30 mouse cellular contexts compared by ENCODE assay signal in genomic region chr12:108809771-108810170, GRCm38 (mm10). TPM values are rescaled to one million over a fixed set of nuclear protein-coding genes. Genes with fewer than 3 reads are reported as not detected.
DNase-seq lines count a peak whose midpoint lies in the region; ATAC-seq and TF ChIP-seq lines count a peak whose summit lies in the region.
"Had no signal": no experiment of that assay in that cellular context is flagged by ENCODE, and none has a peak within 500 bp of the region (broad histone marks: within the 10 kb centered on the region; RNA-seq: fewer than 3 reads in every experiment).

No protein-coding gene starts in this region.

- H3K36me3 ChIP-seq in liver, embryonic 12.5 days = peaks cover 78% of the 10 kb centered on the region
- no peaks in the 10 kb centered on the region for H3K36me3 ChIP-seq in forebrain, embryonic 16.5 days (ENCODE audit: control insufficient read depth, insufficient read depth)

- H3K27me3 ChIP-seq in liver, embryonic 12.5 days (replicated peaks) = no peaks in the 10 kb centered on the region
- H3K27me3 ChIP-seq in forebrain, embryonic 16.5 days (replicated peaks; ENCODE audit: control insufficient read depth, insufficient read depth, low read length) = no peaks in the 10 kb centered on the region
- H3K27me3 ChIP-seq: CH12.LX; embryonic facial prominence, embryonic 13.5 days; forebrain, embryonic 12.5 days; forebrain, embryonic 15.5 days; heart, embryonic 13.5 days; hindbrain, embryonic 12.5 days; Patski had no signal

- no peak overlapping the region for H3K9ac ChIP-seq in liver, embryonic 12.5 days
- H3K9ac ChIP-seq in forebrain, embryonic 16.5 days (replicated peaks; ENCODE audit: low read depth, low read length) = no peak overlapping the region
- H3K9ac ChIP-seq: embryonic facial prominence, embryonic 13.5 days; forebrain, embryonic 12.5 days; forebrain, embryonic 15.5 days; heart, embryonic 13.5 days; hindbrain, embryonic 12.5 days had no signal

- intact Hi-C loops in gastrocnemius, adult 2 months (cut with DNase I) = loop anchor here (5.0 kb wide), 1 partner anchor 88 kb away; no protein-coding TSS in a partner anchor

- peaks cover 41% of the 10 kb centered on the region for H3K4me1 ChIP-seq in liver, embryonic 12.5 days
- H3K4me1 ChIP-seq in forebrain, embryonic 16.5 days (replicated peaks; ENCODE audit: control insufficient read depth, insufficient read depth, low read length) = 0 out of 2 replicates have a peak, but pooled peaks cover 2% of the 10 kb centered on the region
- H3K4me1 ChIP-seq: embryonic facial prominence, embryonic 10.5 days; forebrain, embryonic 12.5 days; hindbrain, embryonic 12.5 days had no signal

- 0 out of 2 replicates have a peak, but pooled peaks have one; percentile 27 for ATAC-seq in liver, embryonic 12.5 days
- peak; percentile 19 for ATAC-seq in megakaryocyte progenitor cell, adult 5-6 weeks (replicated peaks; ENCODE audit: poor library complexity)
- no peak for ATAC-seq in forebrain, embryonic 16.5 days
- ATAC-seq: forebrain, embryonic 15.5 days; hindbrain, embryonic 16.5 days; Patski had no signal

- TF ChIP-seq CTCF in gastrocnemius, adult 2 months (IDR thresholded peaks at IDR 0.05) = no peak

- DNase-seq in gastrocnemius, adult 2 months = no peak
- no peak for DNase-seq in gastrocnemius, postnatal 25 days
- no peak for DNase-seq in liver
- DNase-seq in urinary bladder, postnatal 14 days (ENCODE audit: low spot score) = no peak
- DNase-seq: adrenal gland, postnatal 25 days; B cell, adult 2 months; cerebellum, adult 11-12 months; cerebellum, adult 8-10 months; cerebellum, postnatal 10 days; cerebellum, postnatal 36 days; embryo, embryonic 11 days; gastrocnemius, postnatal 14 days; heart, adult 2 months; heart, postnatal 14 days had no signal

- 39% methylated on average over 1 of the region's 1 CpGs for WGBS in liver, embryonic 12.5 days (ENCODE audit: insufficient replicate concordance)
- WGBS in forebrain, embryonic 16.5 days = 100% methylated on average over 1 of the region's 1 CpGs

- H3K9me3 ChIP-seq in liver, embryonic 12.5 days (replicated peaks) = no peaks in the 10 kb centered on the region
- H3K9me3 ChIP-seq in forebrain, embryonic 16.5 days (ENCODE audit: control insufficient read depth, low read length) = no peaks in the 10 kb centered on the region
- H3K9me3 ChIP-seq: embryonic facial prominence, embryonic 10.5 days; embryonic facial prominence, embryonic 13.5 days; forebrain, embryonic 12.5 days; forebrain, embryonic 15.5 days; G1E; heart, embryonic 10.5 days; heart, embryonic 13.5 days; hindbrain, embryonic 12.5 days had no signal

- H3K4me3 ChIP-seq in gastrocnemius, adult 2 months = no peak overlapping the region
- no peak overlapping the region for H3K4me3 ChIP-seq in liver, embryonic 12.5 days
- H3K4me3 ChIP-seq in forebrain, embryonic 16.5 days (replicated peaks; ENCODE audit: low read length) = no peak overlapping the region
- H3K4me3 ChIP-seq: embryonic facial prominence, embryonic 10.5 days; embryonic facial prominence, embryonic 13.5 days; erythroblast, embryonic 14.5 days; forebrain, embryonic 12.5 days; forebrain, embryonic 15.5 days; heart, adult 2 months; heart, embryonic 10.5 days; heart, embryonic 13.5 days; hindbrain, embryonic 12.5 days had no signal

- no peak overlapping the region for H3K4me2 ChIP-seq in liver, embryonic 12.5 days
- H3K4me2 ChIP-seq in forebrain, embryonic 16.5 days (ENCODE audit: low read length) = no peak overlapping the region
- H3K4me2 ChIP-seq: embryonic facial prominence, embryonic 13.5 days; forebrain, embryonic 12.5 days; forebrain, embryonic 15.5 days; heart, embryonic 13.5 days; hindbrain, embryonic 12.5 days had no signal

- H3K27ac ChIP-seq in gastrocnemius, adult 2 months = peak overlapping the region; percentile 36; the same call in 1 of the 2 replicates
- H3K27ac ChIP-seq in liver, embryonic 12.5 days = no peak overlapping the region; the same call in 1 of the 2 replicates
- no peak overlapping the region for H3K27ac ChIP-seq in forebrain, embryonic 16.5 days (ENCODE audit: low read length)
- H3K27ac ChIP-seq: embryonic facial prominence, embryonic 10.5 days; embryonic facial prominence, embryonic 13.5 days; forebrain, embryonic 12.5 days; forebrain, embryonic 15.5 days; heart, adult 2 months; heart, embryonic 10.5 days; heart, embryonic 13.5 days; hindbrain, embryonic 12.5 days had no signal

RNA-seq across cellular contexts. Expression of gene Yy1, which starts 17.0 kb away (rescaled TPM):
- total RNA-seq in gastrocnemius, adult 2 months (2021) = 10 to 100 TPM; 33.4 to 35.6 TPM
- 10 to 100 TPM; 23.9 to 25.4 TPM for total RNA-seq in gastrocnemius, postnatal 25 days (2021)
- 13.1 and 14.6 TPM in 2 replicates for polyA plus RNA-seq in liver, embryonic 12.5 days (2016; fragmentation: Nextera tagmentation; extraction: Ambion mirVana)
- total RNA-seq in megakaryocyte progenitor cell, adult 5-6 weeks (2015) = 79.4 and 90.2 TPM in 2 replicates
- total RNA-seq in megakaryocyte progenitor cell, adult 5-6 weeks (2017) = 44.6 and 51.8 TPM in 2 replicates
- polyA plus RNA-seq in forebrain, embryonic 16.5 days (2015; fragmentation: Nextera tagmentation; extraction: Ambion mirVana) = 14.0 and 15.3 TPM in 2 replicates

RNA-seq across cellular contexts. Expression of gene Slc25a29, which starts 25.9 kb away (rescaled TPM):
- total RNA-seq in gastrocnemius, adult 2 months (2021) = 10 to 100 TPM; 11.9 to 12.1 TPM
- 1 to 10 TPM; 6.4 to 9.2 TPM for total RNA-seq in gastrocnemius, postnatal 25 days (2021)
- 1.6 and 1.8 TPM in 2 replicates for polyA plus RNA-seq in liver, embryonic 12.5 days (2016; fragmentation: Nextera tagmentation; extraction: Ambion mirVana)
- total RNA-seq in megakaryocyte progenitor cell, adult 5-6 weeks (2015) = 1.3 and 1.8 TPM in 2 replicates
- total RNA-seq in megakaryocyte progenitor cell, adult 5-6 weeks (2017) = 0.71 and 1.8 TPM in 2 replicates
- polyA plus RNA-seq in forebrain, embryonic 16.5 days (2015; fragmentation: Nextera tagmentation; extraction: Ambion mirVana) = 27.6 and 28.6 TPM in 2 replicates
- total RNA-seq: hematopoietic stem cell, adult 5-6 weeks had no signal

RNA-seq across cellular contexts. Expression of gene Slc25a47, which starts 26.1 kb away (rescaled TPM):
- total RNA-seq in gastrocnemius, adult 2 months (2021) = 1 to 10 TPM; 7.7 to 8.8 TPM
- 1 to 10 TPM; 5.8 to 6.3 TPM for total RNA-seq in gastrocnemius, postnatal 25 days (2021)
- polyA plus RNA-seq in liver, embryonic 12.5 days (2016; fragmentation: Nextera tagmentation; extraction: Ambion mirVana) = 2.4 and 2.7 TPM in 2 replicates
- total RNA-seq in megakaryocyte progenitor cell, adult 5-6 weeks (2015) = 3.0 and 4.5 TPM in 2 replicates
- total RNA-seq in megakaryocyte progenitor cell, adult 5-6 weeks (2017) = 5.1 and 5.4 TPM in 2 replicates
- polyA plus RNA-seq in forebrain, embryonic 16.5 days (2015; fragmentation: Nextera tagmentation; extraction: Ambion mirVana) = 13.5 and 19.1 TPM in 2 replicates
